Mouse (Mus musculus) stomach, postnatal 0 days (tissue): ENCODE data around the gene Pawr. TPM values are rescaled to one million over a fixed set of nuclear protein-coding genes. Genes with fewer than 3 reads are reported as not detected.

ENCODE experiments used
- ATAC-seq: fragments of 200-750 bp; cut with Nextera tagmentation; 2 replicates; pipeline ENCODE4 v1.8.0; 2017; ENCODE audit not compliant: low FRiP score, low TSS enrichment
- DNase-seq: peaks from one replicate; pipeline ENCODE4 v3.0.0-alpha.2; 2016; ENCODE audit warnings: low spot score
- H3K27ac ChIP-seq: fragments of 300-500 bp; sonication (generic); replicated peaks from 2 replicates; pipeline ENCODE4 v1.5.1; 2014; ENCODE audit warnings: mild to moderate bottlenecking, control low read depth
- H3K27me3 ChIP-seq: fragments of 300-500 bp; sonication (generic); 2 replicates; pipeline ENCODE4 v1.6.1; 2014; ENCODE audit warnings: low read length; ENCODE audit not compliant: control insufficient read depth, insufficient read depth
- H3K36me3 ChIP-seq: fragments of 300-500 bp; sonication (generic); 2 replicates; pipeline ENCODE4 v1.6.1; 2014; ENCODE audit warnings: low read length, mixed read lengths; ENCODE audit not compliant: control insufficient read depth, insufficient read depth
- H3K4me1 ChIP-seq: fragments of 300-500 bp; sonication (generic); replicated peaks from 2 replicates; pipeline ENCODE4 v1.6.1; 2014; ENCODE audit warnings: antibody characterized with exemption; ENCODE audit not compliant: control insufficient read depth, insufficient read depth
- H3K4me2 ChIP-seq: fragments of 300-500 bp; sonication (generic); replicated peaks from 2 replicates; pipeline ENCODE4 v1.6.1; 2014; ENCODE audit warnings: low read depth, mild to moderate bottlenecking, control low read depth, moderate library complexity
- H3K4me3 ChIP-seq: fragments of 300-500 bp; sonication (generic); 2 replicates; pipeline ENCODE4 v1.5.1; 2014; ENCODE audit warnings: low read depth, low read length, control low read depth
- H3K9ac ChIP-seq: fragments of 300-500 bp; sonication (generic); 2 replicates; pipeline ENCODE4 v1.6.1; 2014; ENCODE audit warnings: mild to moderate bottlenecking, low read length, control low read depth, mixed read lengths
- H3K9me3 ChIP-seq: fragments of 300-500 bp; sonication (generic); 2 replicates; pipeline ENCODE4 v1.6.1; 2016; ENCODE audit warnings: low read length; ENCODE audit not compliant: control insufficient read depth
- CTCF ChIP-seq: IDR thresholded peaks from 2 replicates; pipeline ENCODE4 v1.5.1; 2016; ENCODE audit warnings: antibody characterized with exemption, low read depth, mild to moderate bottlenecking, moderate library complexity
- EP300 ChIP-seq: optimal IDR thresholded peaks from 2 replicates; pipeline ENCODE3; 2016; ENCODE audit warnings: antibody characterized with exemption
- WGBS: fragments of 180-500 bp; shearing (Covaris S2); extraction: QIAGEN DNeasy Blood & Tissue Kit; methylation state at CpG from one replicate; pipeline ENCODE4 v1.1.7; 2014; 5-methylcytosine and 5-hydroxymethylcytosine counted together
- polyA plus RNA-seq: library from polyadenylated mRNA; unstranded; fragments of >200 nt; fragmentation: Nextera tagmentation; extraction: Ambion mirVana; gene quantifications from 2 replicates; pipeline ENCODE4 v1.2.1, GENCODE M21; 2015

The Pawr gene
- polyA plus RNA-seq, result 14.7 and 18.5 TPM in 2 replicates

DNA sequence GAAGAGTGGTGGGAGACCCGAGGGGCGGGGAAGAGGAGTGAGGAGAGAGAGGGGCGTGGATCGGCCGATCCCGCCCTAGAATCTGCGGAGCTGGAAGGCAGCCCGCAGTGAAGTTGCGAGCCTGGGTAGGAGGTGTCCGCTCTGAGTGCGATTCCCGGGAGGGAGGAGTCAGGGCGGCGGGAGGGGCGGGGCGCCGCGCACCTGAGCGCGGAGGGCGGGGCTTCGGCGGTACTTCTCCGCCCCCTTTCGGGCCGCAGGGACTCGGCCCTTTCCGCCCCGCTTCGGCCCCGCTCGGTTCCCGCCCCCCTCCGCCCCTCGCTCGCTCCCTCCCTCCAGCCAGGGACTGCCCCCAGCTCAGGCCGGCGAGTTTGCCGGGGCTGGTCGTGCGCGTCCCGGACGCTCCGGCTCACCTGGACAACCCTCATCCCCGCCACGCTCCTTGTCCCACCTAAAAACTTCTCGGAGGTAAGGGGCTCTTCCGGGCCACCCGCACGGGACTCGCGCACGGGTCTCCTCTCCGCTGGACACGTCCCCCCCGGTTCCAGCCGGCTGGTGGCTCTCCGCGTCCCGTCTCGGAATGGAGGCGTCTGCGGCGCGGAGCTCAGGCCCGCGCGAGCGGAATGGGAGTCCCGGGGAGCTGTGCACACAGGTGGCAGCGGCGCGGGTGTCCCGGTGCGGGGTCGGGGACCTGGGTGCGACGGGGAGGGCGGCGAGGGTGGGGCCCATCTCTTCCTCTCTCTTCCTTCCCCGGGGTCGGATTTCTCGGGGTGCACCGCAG is at the start of gene Pawr:
TSS of gene Pawr (plus strand) at position 338 of the 778 bp plus-strand sequence.
- H3K27me3 ChIP-seq, result no peaks in the 10 kb centered on the region
- H3K27ac ChIP-seq, result peak within 1 kb of the TSS; percentile 97
- TF ChIP-seq EP300 (no peak), CTCF (peak; percentile 2; the same call in 1 of the 2 replicates)
- H3K36me3 ChIP-seq, result no peaks in the 10 kb centered on the region
- no peaks in the 10 kb centered on the region for H3K4me1 ChIP-seq
- under 1% methylated on average over 58 of the region's 85 CpGs for WGBS
- peak; percentile 97 for DNase-seq
- H3K4me2 ChIP-seq, result peak within 1 kb of the TSS; percentile 77
- ATAC-seq, result peak; percentile 93
- peak within 1 kb of the TSS; percentile 95 for H3K4me3 ChIP-seq
- H3K9ac ChIP-seq, result peak within 1 kb of the TSS; percentile 89
- H3K9me3 ChIP-seq, result no peaks in the 10 kb centered on the region

GRCm38 (mm10) chr10:108282351-108282750 is 49.6 kb upstream of the Pawr start:
- TF ChIP-seq EP300, result no peak
- TF ChIP-seq CTCF, result no peak
- H3K4me3 ChIP-seq, result no peak overlapping the region

GRCm38 (mm10) chr10:108283418-108283817 is 48.5 kb upstream of the Pawr start:
- no peak overlapping the region for H3K9ac ChIP-seq
- TF ChIP-seq CTCF, result no peak
- TF ChIP-seq EP300, result no peak

More at GRCm38 (mm10) chr10:108282351-108282750, 49.6 kb upstream of the Pawr start:
- ATAC-seq (no peak), DNase-seq (no peak)
- no peaks in the 10 kb centered on the region for H3K27me3 ChIP-seq
- H3K9me3 ChIP-seq, result no peaks in the 10 kb centered on the region
- no peaks in the 10 kb centered on the region for H3K4me1 ChIP-seq
- peaks cover 10% of the 10 kb centered on the region for H3K36me3 ChIP-seq
- H3K9ac ChIP-seq, result no peak overlapping the region
- no peak overlapping the region for H3K4me2 ChIP-seq
- 85% methylated on average over 6 of the region's 6 CpGs for whole genome bisulfite sequencing
- no peak overlapping the region for H3K27ac ChIP-seq

DNA sequence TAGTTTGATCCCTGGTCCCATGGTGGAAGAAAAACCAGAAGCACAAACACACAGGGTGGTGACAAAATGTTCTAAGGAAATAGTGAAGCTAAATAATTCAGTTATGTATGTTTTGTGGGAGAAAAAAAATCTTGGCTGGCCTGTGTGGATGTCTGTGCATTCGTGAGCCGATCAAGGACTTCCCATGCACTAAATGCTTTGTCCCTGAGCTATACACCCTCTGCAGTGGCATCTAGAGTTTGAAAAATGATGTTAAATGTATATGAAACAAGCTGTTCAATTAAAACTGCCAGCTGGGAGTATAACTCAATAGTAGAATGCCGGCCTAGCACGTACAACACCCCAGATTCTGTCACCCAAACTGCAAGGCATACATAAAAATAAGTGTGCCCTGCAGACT is 48.1 kb upstream of the Pawr start:
- H3K4me2 ChIP-seq, result no peak overlapping the region
- no peak overlapping the region for H3K9ac ChIP-seq
- H3K9me3 ChIP-seq, result no peaks in the 10 kb centered on the region
- TF ChIP-seq EP300 (no peak), CTCF (no peak)
- H3K4me3 ChIP-seq, result no peak overlapping the region
- H3K4me1 ChIP-seq, result no peaks in the 10 kb centered on the region
- peaks cover 10% of the 10 kb centered on the region for H3K36me3 ChIP-seq
- no peak overlapping the region for H3K27ac ChIP-seq
- ATAC-seq (0 out of 2 replicates have a peak, but pooled peaks have one; percentile 6), DNase-seq (no peak)
- 74% methylated on average over 4 of the region's 4 CpGs for WGBS
- no peaks in the 10 kb centered on the region for H3K27me3 ChIP-seq

More at GRCm38 (mm10) chr10:108283418-108283817, 48.5 kb upstream of the Pawr start:
- no peak overlapping the region for H3K27ac ChIP-seq
- H3K36me3 ChIP-seq, result peaks cover 10% of the 10 kb centered on the region
- 78% methylated on average over 2 of the region's 2 CpGs for WGBS
- H3K4me2 ChIP-seq, result no peak overlapping the region
- no peaks in the 10 kb centered on the region for H3K4me1 ChIP-seq
- no peaks in the 10 kb centered on the region for H3K27me3 ChIP-seq
- H3K4me3 ChIP-seq, result no peak overlapping the region
- no peak for DNase-seq
- H3K9me3 ChIP-seq, result no peaks in the 10 kb centered on the region
- ATAC-seq, result peak; percentile 62; the same call in 1 of the 2 replicates

DNA sequence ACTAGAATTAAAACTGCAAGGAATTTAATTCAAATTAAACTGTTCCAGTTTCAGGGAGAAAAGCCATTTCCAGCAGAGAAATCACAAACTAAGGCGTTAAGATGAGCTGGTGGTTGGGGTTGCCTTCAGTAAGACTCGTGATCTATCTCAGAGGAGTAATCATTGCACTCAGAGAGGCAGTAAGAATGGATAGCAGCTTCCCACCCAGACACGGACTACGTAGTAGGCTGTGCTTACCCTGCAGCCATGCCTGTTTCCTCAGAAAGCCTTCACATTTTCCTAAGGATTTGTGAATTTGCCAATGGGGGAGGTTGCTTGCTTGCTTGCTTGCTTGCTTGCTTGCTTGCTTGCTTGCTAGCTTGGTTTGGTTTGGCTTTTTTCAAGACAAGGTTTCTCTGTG is 47.5 kb upstream of the Pawr start:
- Histone ChIP-seq H3K27me3 (no peaks in the 10 kb centered on the region), H3K27ac (no peak overlapping the region), H3K9me3 (no peaks in the 10 kb centered on the region), H3K4me1 (no peaks in the 10 kb centered on the region), H3K4me2 (no peak overlapping the region), H3K9ac (no peak overlapping the region), H3K4me3 (no peak overlapping the region), H3K36me3 (peaks cover 10% of the 10 kb centered on the region)
- no peak for DNase-seq
- ATAC-seq, result no peak
- TF ChIP-seq CTCF (no peak), EP300 (no peak)
- 85% methylated on average over 4 of the region's 4 CpGs for WGBS

DNA sequence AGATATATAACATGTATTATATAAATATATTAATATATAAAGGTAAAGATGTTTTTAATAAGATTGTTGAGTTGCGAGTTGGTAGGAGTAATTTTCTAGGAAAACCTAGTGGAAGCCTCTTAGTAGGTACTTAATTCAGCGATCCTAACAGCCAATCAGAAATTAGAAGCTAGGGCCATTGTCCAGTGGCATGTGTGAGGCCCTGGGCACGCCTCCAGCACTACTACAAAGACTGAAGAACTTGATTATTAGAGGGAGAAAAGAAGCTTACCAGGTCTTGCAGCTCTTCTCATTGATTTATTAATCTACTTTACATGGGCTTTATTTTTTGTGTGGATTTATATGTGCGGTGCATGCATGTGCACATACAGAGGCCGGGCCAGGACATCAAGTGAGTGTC is 46.9 kb upstream of the Pawr start:
- Histone ChIP-seq H3K36me3 (peaks cover 7% of the 10 kb centered on the region), H3K4me3 (no peak overlapping the region), H3K27me3 (no peaks in the 10 kb centered on the region), H3K4me2 (no peak overlapping the region), H3K4me1 (no peaks in the 10 kb centered on the region), H3K9me3 (no peaks in the 10 kb centered on the region), H3K27ac (no peak overlapping the region), H3K9ac (no peak overlapping the region)
- DNase-seq, result no peak
- ATAC-seq, result no peak
- no peak for TF ChIP-seq EP300
- no peak for TF ChIP-seq CTCF
- 86% methylated on average over 5 of the region's 5 CpGs for WGBS
